Mouse (Mus musculus): ENCODE measurements around the gene Inpp5k.

DNA sequence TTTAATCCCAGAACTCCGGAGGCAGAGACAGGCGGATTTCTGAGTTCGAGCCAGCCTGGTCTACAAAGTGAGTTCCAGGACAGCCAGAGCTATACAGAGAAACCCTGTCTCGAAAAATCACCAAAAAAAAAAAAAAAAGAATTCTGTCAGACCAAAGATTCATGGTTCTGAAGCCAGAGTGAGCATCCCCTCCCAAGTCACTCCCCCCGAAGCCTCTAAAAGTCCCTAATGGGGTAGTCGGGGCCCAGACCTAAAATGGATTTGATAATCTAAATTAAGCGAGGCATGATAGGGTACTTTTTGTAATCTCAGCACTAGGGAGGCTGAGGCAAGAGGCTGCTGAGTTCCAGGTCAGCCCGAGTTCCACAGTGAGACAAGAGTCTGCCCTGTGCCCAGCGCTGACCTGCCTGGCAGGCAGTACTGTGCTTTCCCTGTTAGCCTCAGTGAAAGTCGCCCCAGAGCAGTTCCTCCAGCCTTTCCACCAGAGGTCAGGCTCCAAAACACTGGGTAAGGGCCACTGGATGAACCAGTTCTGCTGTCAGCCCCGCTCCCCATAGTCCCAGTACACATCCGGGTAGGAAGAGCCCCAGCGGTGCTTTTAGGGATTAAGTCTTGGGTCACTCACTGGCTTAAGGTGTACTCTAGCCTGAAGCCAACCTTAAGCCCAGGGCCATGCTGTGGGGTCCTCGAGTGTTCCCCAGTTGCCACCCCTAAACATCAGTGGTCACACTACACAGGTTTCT is 22.3 kb downstream of the Inpp5k start:
- TF ChIP-seq CTCF (IDR thresholded peaks at IDR 0.05; ENCODE audit: control insufficient read depth, insufficient read depth, low read length) (0 out of 2 replicates have a peak, but pooled peaks have one; percentile 5), POLR2A (IDR thresholded peaks at IDR 0.05; ENCODE audit: borderline replicate concordance, control insufficient read depth, low read depth, low read length) (no peak)
